Mouse (Mus musculus) intestine, embryonic 16.5 days (tissue): ENCODE results near the gene Baz2a. TPM values are rescaled to one million over a fixed set of nuclear protein-coding genes. Genes with fewer than 3 reads are reported as not detected.
A peak's percentile ranks its signal among the peaks of the same experiment; 100 is the strongest.
"Not testable (repeated sequence)": the region's sequence is repeated elsewhere in the genome, so short reads cannot be mapped to it uniquely, and the experiment has no call there.

Experiments used
- ATAC-seq: fragments of 200-750 bp; cut with Nextera tagmentation; 2 replicates; pipeline ENCODE4 v1.8.0; 2017; ENCODE audit warnings: moderate TSS enrichment, moderate library complexity
- H3K27ac ChIP-seq: fragments of 300-500 bp; sonication (generic); 2 replicates; pipeline ENCODE4 v1.5.1; 2014; ENCODE audit warnings: mild to moderate bottlenecking, low read length
- H3K27me3 ChIP-seq: fragments of 300-500 bp; sonication (generic); replicated peaks from 2 replicates; pipeline ENCODE4 v1.6.1; 2014; ENCODE audit warnings: low read length, control low read depth, mixed read lengths; ENCODE audit not compliant: control insufficient read depth, insufficient read depth
- H3K36me3 ChIP-seq: fragments of 300-500 bp; sonication (generic); 2 replicates; pipeline ENCODE4 v1.6.1; 2014; ENCODE audit warnings: low read length, control low read depth; ENCODE audit not compliant: control insufficient read depth, insufficient read depth
- H3K4me1 ChIP-seq: fragments of 300-500 bp; sonication (generic); 2 replicates; pipeline ENCODE4 v1.6.1; 2014; ENCODE audit warnings: low read length, control low read depth, mixed read lengths; ENCODE audit not compliant: control insufficient read depth, insufficient read depth
- H3K4me2 ChIP-seq: fragments of 300-500 bp; sonication (generic); 2 replicates; pipeline ENCODE4 v1.6.1; 2014; ENCODE audit warnings: low read depth, low read length, control low read depth
- H3K4me3 ChIP-seq: fragments of 300-500 bp; sonication (generic); 2 replicates; pipeline ENCODE4 v1.5.1; 2014; ENCODE audit warnings: mild to moderate bottlenecking, low read length
- H3K9ac ChIP-seq: fragments of 300-500 bp; sonication (generic); 2 replicates; pipeline ENCODE4 v1.6.1; 2014; ENCODE audit warnings: low read depth, low read length
- H3K9me3 ChIP-seq: fragments of 300-500 bp; sonication (generic); 2 replicates; pipeline ENCODE4 v1.6.1; 2016; ENCODE audit warnings: low read length, control low read depth; ENCODE audit not compliant: control insufficient read depth
- WGBS: fragments of 180-500 bp; shearing (Covaris S2); extraction: QIAGEN DNeasy Blood & Tissue Kit; methylation state at CpG from one replicate; pipeline ENCODE4 v1.1.7; 2014; 5-methylcytosine and 5-hydroxymethylcytosine counted together
- polyA plus RNA-seq: library from polyadenylated mRNA; unstranded; fragments of >200 nt; fragmentation: Nextera tagmentation; extraction: Ambion mirVana; gene quantifications from 2 replicates; pipeline ENCODE4 v1.2.1, GENCODE M21; 2015

The Baz2a gene
- polyA plus RNA-seq, 1 experiment from 2014 or later: 9.6 TPM

DNA sequence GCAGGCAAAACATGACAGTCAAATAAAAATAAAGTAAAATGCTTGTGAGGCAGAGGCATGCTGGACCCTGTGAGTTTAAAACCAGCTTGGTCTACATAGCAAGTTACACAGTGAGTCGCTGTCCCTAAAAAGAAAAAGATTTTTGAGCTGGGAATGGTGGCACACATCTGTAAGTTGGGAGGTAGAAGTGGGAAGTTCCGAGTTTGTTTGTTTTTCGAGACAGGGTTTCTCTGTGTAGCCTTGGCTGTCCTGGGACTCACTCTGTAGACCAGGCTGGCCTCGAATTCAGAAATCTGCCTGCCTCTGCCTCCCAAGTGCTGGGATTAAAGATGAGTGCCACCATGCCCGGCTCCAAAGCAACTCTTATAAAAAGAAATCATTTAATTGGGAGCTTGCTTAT, 13.1 kb upstream of the Baz2a start:
- not testable (repeated sequence) for H3K4me1 ChIP-seq, H3K27me3 ChIP-seq, H3K27ac ChIP-seq, H3K4me3 ChIP-seq, ATAC-seq, H3K9me3 ChIP-seq, H3K4me2 ChIP-seq, H3K9ac ChIP-seq, H3K36me3 ChIP-seq
- WGBS: 82% methylated on average over 5 of the region's 5 CpGs

DNA sequence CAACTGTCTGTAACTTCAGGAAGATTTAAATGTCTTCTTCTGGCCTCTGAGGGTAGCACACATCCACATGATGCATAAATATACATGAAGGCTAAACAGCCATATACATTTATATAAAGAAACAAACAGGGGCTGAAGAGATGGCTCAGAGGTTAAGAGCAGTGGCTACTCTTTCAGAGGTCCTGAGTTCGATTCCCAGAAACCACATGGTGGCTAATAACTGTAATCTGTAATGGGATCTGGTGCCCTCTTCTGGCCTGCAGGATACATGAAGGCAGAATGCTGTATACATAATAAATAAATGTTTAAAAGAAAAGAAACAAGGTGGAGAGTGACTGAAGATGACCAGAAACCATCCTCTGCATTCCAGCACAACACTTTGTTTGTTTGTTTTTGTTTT, 10.9 kb upstream of the Baz2a start:
- peaks cover 8% of the 10 kb centered on the region for H3K4me1 ChIP-seq
- H3K9me3 ChIP-seq: no peaks in the 10 kb centered on the region
- WGBS: 82% methylated on average over 1 of the region's 1 CpGs
- H3K9ac ChIP-seq: no peak overlapping the region
- no peak overlapping the region for H3K27ac ChIP-seq
- ATAC-seq: no peak
- no peak overlapping the region for H3K4me2 ChIP-seq
- peaks cover 2% of the 10 kb centered on the region; the same call in 1 of the 2 replicates for H3K36me3 ChIP-seq
- H3K27me3 ChIP-seq: no peaks in the 10 kb centered on the region
- no peak overlapping the region for H3K4me3 ChIP-seq

DNA sequence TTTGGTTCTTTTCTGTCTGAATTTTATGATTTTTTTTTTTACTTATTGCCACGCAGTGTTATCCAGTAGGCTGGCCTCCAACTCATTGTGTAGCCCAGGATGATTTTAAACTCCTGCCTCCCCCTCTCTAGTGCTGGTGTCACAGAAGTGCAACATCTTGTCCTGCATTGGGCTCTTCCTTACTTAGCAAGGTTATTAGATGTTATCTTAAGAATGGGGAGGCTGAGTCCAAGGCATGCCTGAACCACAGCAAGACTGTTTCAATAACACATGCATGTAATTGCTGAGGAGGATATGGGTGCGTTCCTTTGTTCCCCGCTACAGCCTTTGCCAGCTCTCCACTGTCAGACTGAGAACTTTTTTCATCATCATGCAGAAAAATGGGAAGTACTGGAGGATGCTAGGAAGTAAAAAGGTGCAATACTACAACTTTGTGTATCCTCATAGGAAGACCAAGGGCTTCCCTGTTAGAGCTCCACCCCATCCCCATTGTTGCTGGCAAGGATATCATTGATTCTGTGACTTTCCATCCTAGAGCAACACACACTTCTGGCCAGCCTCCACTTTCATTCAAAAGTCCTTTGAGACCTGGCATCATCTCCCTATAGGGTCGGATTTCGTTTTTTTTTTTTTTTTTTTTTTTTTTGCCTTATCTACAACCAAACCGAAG, 9.4 kb upstream of the Baz2a start:
- H3K9me3 ChIP-seq: no peaks in the 10 kb centered on the region
- peaks cover 11% of the 10 kb centered on the region; the same call in 1 of the 2 replicates for H3K36me3 ChIP-seq
- peaks cover 8% of the 10 kb centered on the region for H3K4me1 ChIP-seq
- 0 out of 2 replicates have a peak overlapping the region, but pooled peaks have one; percentile 24 for H3K27ac ChIP-seq
- WGBS: 51% methylated on average over 6 of the region's 6 CpGs
- ATAC-seq: no peak
- H3K27me3 ChIP-seq: no peaks in the 10 kb centered on the region
- peak overlapping the region; percentile 81 for H3K4me3 ChIP-seq
- peak overlapping the region; percentile 79 for H3K9ac ChIP-seq
- H3K4me2 ChIP-seq: peak overlapping the region; percentile 79

DNA sequence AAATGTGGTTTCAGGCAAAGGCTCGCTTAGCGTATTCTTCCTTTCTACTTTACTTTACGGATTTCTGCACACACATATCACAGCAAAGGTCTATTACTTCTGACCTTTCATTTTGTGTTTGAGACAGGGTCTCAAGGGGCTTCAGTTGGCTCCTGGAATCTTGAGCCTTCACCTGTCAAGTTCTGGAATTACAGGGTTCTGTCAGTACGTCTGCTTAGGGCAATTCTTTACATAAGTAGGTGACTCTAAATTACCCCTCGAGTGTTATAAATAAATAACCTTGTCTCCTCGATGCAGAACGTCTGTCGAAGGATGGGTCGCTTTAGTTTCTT, 8.9 kb upstream of the Baz2a start:
- peak overlapping the region; percentile 79 for H3K4me2 ChIP-seq
- H3K9ac ChIP-seq: peak overlapping the region; percentile 79
- peak overlapping the region; percentile 81 for H3K4me3 ChIP-seq
- H3K9me3 ChIP-seq: no peaks in the 10 kb centered on the region
- 9% methylated on average over 9 of the region's 9 CpGs for WGBS
- H3K36me3 ChIP-seq: peaks cover 11% of the 10 kb centered on the region; the same call in 1 of the 2 replicates
- H3K27me3 ChIP-seq: no peaks in the 10 kb centered on the region
- peak overlapping the region; percentile 86 for H3K27ac ChIP-seq
- peaks cover 8% of the 10 kb centered on the region for H3K4me1 ChIP-seq
- no peak for ATAC-seq

DNA sequence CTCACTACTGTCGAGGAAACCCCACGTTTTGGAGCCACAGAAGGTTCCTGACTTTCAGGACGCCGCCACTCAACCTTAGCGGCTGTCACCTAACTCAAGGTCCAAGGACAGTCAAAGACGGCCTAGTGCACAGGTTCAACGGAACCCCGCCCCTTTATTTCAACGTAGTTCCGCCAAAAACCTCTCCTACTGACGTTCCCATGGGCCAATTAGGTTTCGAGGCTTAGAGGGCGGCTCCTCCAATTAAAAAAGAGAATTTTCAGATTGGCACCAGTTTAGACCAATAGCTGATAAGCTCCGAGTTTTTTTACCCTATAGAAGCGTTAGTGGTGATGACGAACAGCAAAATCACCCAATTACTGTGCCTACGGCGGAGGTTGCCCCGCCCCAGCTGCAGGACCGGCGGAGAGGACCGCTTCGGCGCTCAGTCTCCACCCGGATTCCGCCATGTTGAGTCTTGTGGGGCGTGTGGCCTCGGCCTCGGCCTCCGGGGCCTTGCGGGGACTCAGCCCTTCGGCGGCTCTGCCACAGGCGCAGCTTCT, 8.4 kb upstream of the Baz2a start, which contains the start of gene Atp5b:
Gene Atp5b, plus strand, starts transcription at position 394 of the 542 bp plus-strand sequence.
- Histone ChIP-seq H3K4me1 (peaks cover 8% of the 10 kb centered on the region), H3K4me2 (peak within 1 kb of the TSS; percentile 79), H3K27me3 (no peaks in the 10 kb centered on the region), H3K9ac (peak within 1 kb of the TSS; percentile 82), H3K27ac (peak within 1 kb of the TSS; percentile 86), H3K4me3 (peak within 1 kb of the TSS; percentile 81), H3K9me3 (no peaks in the 10 kb centered on the region), H3K36me3 (peaks cover 16% of the 10 kb centered on the region; the same call in 1 of the 2 replicates)
- ATAC-seq: peak; percentile 98
- WGBS: under 1% methylated on average over 34 of the region's 34 CpGs

DNA sequence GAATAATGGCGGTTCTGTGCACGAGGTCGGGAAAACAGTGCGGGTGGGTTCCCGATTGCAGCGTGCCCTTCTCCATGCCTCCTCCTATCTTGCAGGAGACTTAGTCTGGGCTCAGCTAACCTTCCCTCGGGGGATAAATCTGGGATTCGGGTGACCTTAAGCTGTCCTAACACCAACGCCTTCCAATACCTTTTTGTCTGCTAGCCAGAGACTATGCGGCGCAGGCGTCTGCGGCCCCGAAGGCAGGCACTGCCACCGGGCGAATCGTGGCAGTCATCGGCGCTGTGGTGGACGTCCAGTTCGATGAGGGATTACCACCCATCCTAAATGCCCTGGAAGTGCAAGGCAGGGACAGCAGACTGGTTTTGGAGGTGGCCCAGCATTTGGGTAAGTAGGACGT, 7.7 kb upstream of the Baz2a start:
- Histone ChIP-seq H3K4me1 (peaks cover 8% of the 10 kb centered on the region), H3K36me3 (peaks cover 23% of the 10 kb centered on the region), H3K27ac (peak overlapping the region; percentile 72), H3K9me3 (no peaks in the 10 kb centered on the region), H3K4me2 (peak overlapping the region; percentile 75), H3K4me3 (peak overlapping the region; percentile 81), H3K9ac (peak overlapping the region; percentile 82), H3K27me3 (no peaks in the 10 kb centered on the region)
- no peak; the same call in 1 of the 2 replicates for ATAC-seq
- WGBS: under 1% methylated on average over 22 of the region's 22 CpGs

DNA sequence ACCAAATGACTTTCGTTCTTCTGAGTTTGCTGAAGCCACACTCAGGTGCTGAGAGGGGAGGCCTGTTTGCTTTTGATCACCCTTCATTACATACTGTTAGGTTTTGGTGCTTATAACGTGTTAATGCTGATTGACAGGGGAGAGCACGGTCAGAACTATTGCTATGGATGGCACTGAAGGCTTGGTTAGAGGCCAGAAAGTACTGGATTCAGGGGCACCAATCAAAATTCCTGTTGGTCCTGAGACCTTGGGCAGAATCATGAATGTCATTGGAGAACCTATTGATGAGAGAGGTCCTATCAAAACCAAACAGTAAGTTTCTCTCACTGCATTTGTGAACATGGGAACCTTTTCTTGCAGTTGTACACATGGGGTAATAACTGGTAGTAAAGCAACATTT, 7.2 kb upstream of the Baz2a start:
- H3K27me3 ChIP-seq: no peaks in the 10 kb centered on the region
- H3K4me3 ChIP-seq: peak overlapping the region; percentile 81
- peaks cover 8% of the 10 kb centered on the region for H3K4me1 ChIP-seq
- H3K27ac ChIP-seq: peak overlapping the region; percentile 72
- 3% methylated on average over 3 of the region's 3 CpGs for WGBS
- H3K9ac ChIP-seq: peak overlapping the region; percentile 82
- H3K9me3 ChIP-seq: no peaks in the 10 kb centered on the region
- H3K36me3 ChIP-seq: peaks cover 24% of the 10 kb centered on the region
- H3K4me2 ChIP-seq: peak overlapping the region; percentile 75
- no peak for ATAC-seq

DNA sequence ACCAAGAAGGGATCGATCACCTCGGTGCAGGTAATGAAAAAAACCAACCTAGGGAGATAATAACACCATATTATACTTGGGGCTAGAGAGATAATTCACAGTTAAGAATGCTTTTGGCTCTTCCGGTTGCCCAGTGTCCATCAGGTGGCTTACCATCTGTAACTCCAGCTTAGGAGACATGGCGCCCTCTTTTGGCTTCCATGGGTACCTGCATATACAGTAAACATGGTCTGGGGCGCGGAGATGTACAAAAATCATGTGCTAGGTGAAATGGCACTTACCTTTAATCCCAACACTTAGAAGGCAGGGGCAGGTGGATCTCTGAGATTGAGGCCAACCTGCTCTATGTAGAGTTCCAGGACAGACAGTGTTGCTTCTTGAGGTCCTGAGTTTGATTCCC, 5.0 kb upstream of the Baz2a start:
- ATAC-seq: no peak

DNA sequence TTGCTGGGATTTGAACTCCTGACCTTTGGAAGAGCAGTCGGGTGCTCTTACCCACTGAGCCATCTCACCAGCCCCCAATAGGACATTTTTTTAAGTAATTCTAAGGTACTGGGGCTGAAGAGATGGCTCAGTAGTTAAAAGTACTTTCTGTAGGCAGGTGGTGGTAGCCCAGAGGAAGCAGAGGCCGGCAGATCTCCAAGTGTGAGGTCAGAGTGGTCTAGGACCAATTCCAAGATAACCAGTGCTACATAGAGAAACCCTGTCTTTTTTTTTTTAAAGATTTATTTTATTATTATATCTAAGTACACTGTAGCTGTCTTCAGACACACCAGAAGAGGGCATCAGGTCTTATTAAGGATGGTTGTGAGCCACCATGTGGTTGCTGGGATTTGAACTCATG, 4.2 kb upstream of the Baz2a start:
- H3K4me2 ChIP-seq, H3K4me3 ChIP-seq, H3K27me3 ChIP-seq, H3K9me3 ChIP-seq, ATAC-seq, H3K27ac ChIP-seq, H3K9ac ChIP-seq: not testable (repeated sequence)
- Histone ChIP-seq H3K4me1 (peaks cover 15% of the 10 kb centered on the region), H3K36me3 (peaks cover 30% of the 10 kb centered on the region)
- WGBS: 82% methylated on average over 2 of the region's 2 CpGs

More for the DNA sequence above, 5.0 kb upstream of the Baz2a start:
- H3K9me3 ChIP-seq: no peaks in the 10 kb centered on the region
- 76% methylated on average over 6 of the region's 6 CpGs for WGBS
- H3K9ac ChIP-seq: no peak overlapping the region
- no peak overlapping the region for H3K4me3 ChIP-seq
- H3K36me3 ChIP-seq: peaks cover 30% of the 10 kb centered on the region
- no peaks in the 10 kb centered on the region for H3K27me3 ChIP-seq
- no peak overlapping the region for H3K4me2 ChIP-seq
- no peak overlapping the region for H3K27ac ChIP-seq
- peaks cover 12% of the 10 kb centered on the region for H3K4me1 ChIP-seq
